Mouse (Mus musculus) kidney, postnatal 0 days (tissue): ENCODE data around the gene BC034090. TPM values are rescaled to one million over a fixed set of nuclear protein-coding genes. Genes with fewer than 3 reads are reported as not detected.

Experiments
- ATAC-seq: fragments of 200-750 bp; cut with Nextera tagmentation; replicated peaks from 2 replicates; pipeline ENCODE4 v1.8.0; 2017; ENCODE audit warnings: low read depth, moderate number of reproducible peaks, moderate TSS enrichment, moderate library complexity; ENCODE audit not compliant: low FRiP score
- DNase-seq: peaks from one replicate; pipeline ENCODE4 v3.0.0-alpha.2; 2016; ENCODE audit warnings: low spot score
- H3K27ac ChIP-seq: fragments of 300-500 bp; sonication (generic); 2 replicates; pipeline ENCODE4 v1.5.1; 2014; ENCODE audit warnings: mild to moderate bottlenecking
- H3K27me3 ChIP-seq: fragments of 300-500 bp; sonication (generic); 2 replicates; pipeline ENCODE4 v1.6.1; 2014; ENCODE audit warnings: low read length, mixed read lengths; ENCODE audit not compliant: insufficient read depth
- H3K36me3 ChIP-seq: fragments of 300-500 bp; sonication (generic); 2 replicates; pipeline ENCODE4 v1.6.1; 2014; ENCODE audit warnings: low read length, mixed read lengths; ENCODE audit not compliant: insufficient read depth
- H3K4me1 ChIP-seq: fragments of 300-500 bp; sonication (generic); replicated peaks from 2 replicates; pipeline ENCODE4 v1.6.1; 2014; ENCODE audit warnings: antibody characterized with exemption, low read length, mixed read lengths; ENCODE audit not compliant: insufficient read depth
- H3K4me2 ChIP-seq: fragments of 300-500 bp; sonication (generic); 2 replicates; pipeline ENCODE4 v1.6.1; 2014; ENCODE audit warnings: mild to moderate bottlenecking, low read length, moderate library complexity, mixed read lengths
- H3K4me3 ChIP-seq: fragments of 300-500 bp; sonication (generic); replicated peaks from 2 replicates; pipeline ENCODE4 v1.5.1; 2014; ENCODE audit warnings: low read depth, low read length
- H3K9ac ChIP-seq: fragments of 300-500 bp; sonication (generic); 2 replicates; pipeline ENCODE4 v1.6.1; 2014; ENCODE audit warnings: low read depth, low read length
- H3K9me3 ChIP-seq: fragments of 300-500 bp; sonication (generic); replicated peaks from 2 replicates; pipeline ENCODE4 v1.6.1; 2016; ENCODE audit warnings: low read length, inconsistent platforms, mixed read lengths
- CTCF ChIP-seq: IDR thresholded peaks from 2 replicates; pipeline ENCODE4 v1.5.1; 2016; ENCODE audit warnings: antibody characterized with exemption, low read depth, mild to moderate bottlenecking, moderate library complexity
- whole genome bisulfite sequencing: fragments of 180-500 bp; shearing (Covaris S2); extraction: QIAGEN DNeasy Blood & Tissue Kit; methylation state at CpG from one replicate; pipeline ENCODE4 v1.1.7; 2014; 5-methylcytosine and 5-hydroxymethylcytosine counted together
- polyA plus RNA-seq: library from polyadenylated mRNA; unstranded; fragments of >200 nt; fragmentation: Nextera tagmentation; extraction: Ambion mirVana; gene quantifications from 2 replicates; pipeline ENCODE4 v1.2.1, GENCODE M21; 2015

The BC034090 gene
- polyA plus RNA-seq, 1 experiment from 2014 or later, result 9.9 TPM

GRCm38 (mm10) chr1:155213912-155214311 is 30.3 kb downstream of the BC034090 start:
- Histone ChIP-seq H3K27ac (no peak overlapping the region), H3K27me3 (no peaks in the 10 kb centered on the region), H3K9ac (no peak overlapping the region), H3K4me2 (no peak overlapping the region), H3K9me3 (no peaks in the 10 kb centered on the region), H3K4me3 (no peak overlapping the region), H3K36me3 (peaks cover 16% of the 10 kb centered on the region; the same call in 1 of the 2 replicates), H3K4me1 (peaks cover 15% of the 10 kb centered on the region)
- 65% methylated on average over 7 of the region's 7 CpGs for WGBS
- DNase-seq (no peak), ATAC-seq (no peak)
- TF ChIP-seq CTCF, result no peak

- WGBS, result 18% methylated on average over 18 of the region's 18 CpGs
- Histone ChIP-seq H3K4me1 (peaks cover 15% of the 10 kb centered on the region), H3K4me2 (no peak overlapping the region), H3K4me3 (no peak overlapping the region), H3K36me3 (peaks cover 16% of the 10 kb centered on the region; the same call in 1 of the 2 replicates), H3K9me3 (no peaks in the 10 kb centered on the region), H3K27me3 (no peaks in the 10 kb centered on the region), H3K27ac (peak overlapping the region; percentile 70), H3K9ac (no peak overlapping the region)
- DNase-seq (no peak), ATAC-seq (no peak; the same call in 1 of the 2 replicates)
- no peak for TF ChIP-seq CTCF
These were observed 31.1 kb downstream of the BC034090 start for GRCm38 (mm10) chr1:155212936-155213774.

- 21% methylated on average over 6 of the region's 6 CpGs for WGBS
- peak; percentile 81 for DNase-seq
- H3K4me1 ChIP-seq, result peaks cover 15% of the 10 kb centered on the region
These were observed 31.8 kb downstream of the BC034090 start for GRCm38 (mm10) chr1:155212493-155212892.

GRCm38 (mm10) chr1:155212081-155212480 is 32.2 kb downstream of the BC034090 start:
- Histone ChIP-seq H3K4me3 (no peak overlapping the region), H3K4me1 (peaks cover 15% of the 10 kb centered on the region), H3K27ac (no peak overlapping the region), H3K36me3 (peaks cover 13% of the 10 kb centered on the region; the same call in 1 of the 2 replicates), H3K4me2 (no peak overlapping the region), H3K9me3 (no peaks in the 10 kb centered on the region), H3K9ac (peak overlapping the region; percentile 10; the same call in 1 of the 2 replicates), H3K27me3 (no peaks in the 10 kb centered on the region)
- DNase-seq (no peak), ATAC-seq (no peak)
- WGBS, result 47% methylated on average over 4 of the region's 4 CpGs
- TF ChIP-seq CTCF, result no peak

More at GRCm38 (mm10) chr1:155212493-155212892, 31.8 kb downstream of the BC034090 start:
- TF ChIP-seq CTCF, result peak; percentile 7; the same call in 1 of the 2 replicates
- peak; percentile 38 for ATAC-seq
- H3K27ac ChIP-seq, result no peak overlapping the region
- H3K4me2 ChIP-seq, result no peak overlapping the region
- H3K36me3 ChIP-seq, result peaks cover 12% of the 10 kb centered on the region; the same call in 1 of the 2 replicates
- H3K9me3 ChIP-seq, result no peaks in the 10 kb centered on the region
- H3K27me3 ChIP-seq, result no peaks in the 10 kb centered on the region
- no peak overlapping the region for H3K4me3 ChIP-seq
- peak overlapping the region; percentile 10; the same call in 1 of the 2 replicates for H3K9ac ChIP-seq

- ATAC-seq (no peak), DNase-seq (no peak)
- H3K4me2 ChIP-seq, result no peak overlapping the region
- H3K36me3 ChIP-seq, result 0 out of 2 replicates have a peak, but pooled peaks cover 7% of the 10 kb centered on the region
- TF ChIP-seq CTCF, result no peak
- H3K4me3 ChIP-seq, result no peak overlapping the region
- no peak overlapping the region for H3K9ac ChIP-seq
- no peak overlapping the region for H3K27ac ChIP-seq
- no peaks in the 10 kb centered on the region for H3K27me3 ChIP-seq
- WGBS, result 25% methylated on average over 7 of the region's 7 CpGs
- no peaks in the 10 kb centered on the region for H3K9me3 ChIP-seq
- peaks cover 15% of the 10 kb centered on the region for H3K4me1 ChIP-seq
These were observed 33.2 kb downstream of the BC034090 start for GRCm38 (mm10) chr1:155211017-155211416.

GRCm38 (mm10) chr1:155210011-155210763 is 34.1 kb downstream of the BC034090 start:
- ATAC-seq, result no peak
- no peaks in the 10 kb centered on the region for H3K9me3 ChIP-seq
- WGBS, result 71% methylated on average over 11 of the region's 11 CpGs

More at GRCm38 (mm10) chr1:155210011-155210763, 34.1 kb downstream of the BC034090 start:
- H3K4me1 ChIP-seq, result peaks cover 15% of the 10 kb centered on the region
- H3K27me3 ChIP-seq, result no peaks in the 10 kb centered on the region
- no peak overlapping the region for H3K4me3 ChIP-seq
- DNase-seq, result no peak
- no peak overlapping the region for H3K9ac ChIP-seq
- no peak overlapping the region for H3K27ac ChIP-seq
- H3K36me3 ChIP-seq, result 0 out of 2 replicates have a peak, but pooled peaks cover 7% of the 10 kb centered on the region
- no peak for TF ChIP-seq CTCF
- no peak overlapping the region for H3K4me2 ChIP-seq
